Mouse (Mus musculus) liver, adult 2 months (tissue): Measurements from ENCODE around the gene Znhit3.

Source experiments
- CTCF ChIP-seq: fragments of 200-500 bp; IDR thresholded peaks from 2 replicates; pipeline ENCODE4 v1.5.1; 2011; ENCODE audit warnings: low read depth, low read length, control low read depth
- POLR2A ChIP-seq: fragments of 200-500 bp; IDR thresholded peaks from 2 replicates; pipeline ENCODE4 v1.6.1; 2011; ENCODE audit warnings: low read length, control low read depth; ENCODE audit not compliant: insufficient read depth; ENCODE audit errors: extremely low read depth

- TF ChIP-seq CTCF (no peak), POLR2A (no peak)
These were observed 32.4 kb upstream of the Znhit3 start for GRCm38 (mm10) chr11:84948526-84948925.
